Mouse (Mus musculus): ENCODE results near the gene Ttc9. TPM values are rescaled to one million over a fixed set of nuclear protein-coding genes. Genes with fewer than 3 reads are reported as not detected.

Gene Ttc9
- total RNA-seq, 1 experiment = 2.4 TPM

DNA sequence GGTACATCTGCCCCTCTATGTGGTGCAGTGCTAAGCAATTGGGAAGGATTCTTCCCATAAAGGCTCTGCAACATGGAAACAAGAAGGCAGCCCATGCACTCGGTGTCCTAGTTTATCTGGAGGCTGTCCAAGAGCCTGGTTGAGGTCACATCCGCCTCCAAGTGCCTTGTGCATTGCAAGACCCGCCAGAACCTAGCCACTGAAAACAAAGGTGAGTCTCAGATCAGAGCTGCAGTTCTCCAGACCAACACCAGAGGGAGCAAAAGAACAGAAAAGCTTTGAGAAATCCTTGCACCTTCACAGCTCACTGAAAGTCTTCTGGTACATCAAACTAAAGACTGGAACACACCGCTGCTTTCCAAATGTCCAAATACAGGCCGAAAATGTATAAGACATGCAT is 11.7 kb upstream of the Ttc9 start:
- no peak overlapping the region for H3K9ac ChIP-seq (ENCODE audit: insufficient read depth, low read depth, low read length, poor library complexity, severe bottlenecking)
- no peak overlapping the region for H3K4me3 ChIP-seq (ENCODE audit: insufficient read depth in 1 of 2, low read depth in 1 of 2, low read length in 2 of 2, poor library complexity in 1 of 2, severe bottlenecking in 1 of 2)
- DNase-seq (ENCODE audit: low read depth, low spot score) = peak; percentile 87
- no peak overlapping the region for H3K27ac ChIP-seq (ENCODE audit: insufficient read depth, low read depth, low read length, poor library complexity, severe bottlenecking)
- no peaks in the 10 kb centered on the region for H3K9me3 ChIP-seq (ENCODE audit: control insufficient read depth, insufficient read depth, low read depth, low read length)
- no peaks in the 10 kb centered on the region for H3K4me1 ChIP-seq (ENCODE audit: control insufficient read depth in 2 of 2, insufficient read depth in 2 of 2, low read length in 2 of 2, poor library complexity in 1 of 2)
- in situ Hi-C loops (cut with MboI; ENCODE audit: low sequenced_read_pairs in 2 of 2, unreplicated experiment in 2 of 2) = loop anchor here in 1 of 2 experiments (10.0 kb wide), 1 partner anchor 165 kb away; the partner anchor contains the start of gene Map3k9
- TF ChIP-seq ZNF384 (IDR thresholded peaks at IDR 0.05; ENCODE audit: low read depth, low read length) = no peak
- peak; percentile 81 for TF ChIP-seq ZC3H11A (IDR thresholded peaks at IDR 0.05; ENCODE audit: borderline replicate concordance, low read depth, low read length)
- H3K36me3 ChIP-seq (ENCODE audit: control insufficient read depth, insufficient read depth, low read length, poor library complexity, severe bottlenecking) = no peaks in the 10 kb centered on the region

GRCm38 (mm10) chr12:81623377-81623776 is 7.7 kb upstream of the Ttc9 start:
- Histone ChIP-seq H3K4me1 (ENCODE audit: control insufficient read depth in 2 of 2, insufficient read depth in 2 of 2, low read length in 2 of 2, poor library complexity in 1 of 2) (no peaks in the 10 kb centered on the region), H3K9ac (ENCODE audit: insufficient read depth, low read depth, low read length, poor library complexity, severe bottlenecking) (no peak overlapping the region), H3K4me3 (ENCODE audit: insufficient read depth in 1 of 2, low read depth in 1 of 2, low read length in 2 of 2, poor library complexity in 1 of 2, severe bottlenecking in 1 of 2) (no peak overlapping the region), H3K9me3 (ENCODE audit: control insufficient read depth, insufficient read depth, low read depth, low read length) (no peaks in the 10 kb centered on the region), H3K27ac (ENCODE audit: insufficient read depth, low read depth, low read length, poor library complexity, severe bottlenecking) (no peak overlapping the region), H3K36me3 (ENCODE audit: control insufficient read depth, insufficient read depth, low read length, poor library complexity, severe bottlenecking) (no peaks in the 10 kb centered on the region)
- in situ Hi-C loops (cut with MboI; ENCODE audit: low sequenced_read_pairs in 2 of 2, unreplicated experiment in 2 of 2) = no loop called here
- TF ChIP-seq HCFC1 (IDR thresholded peaks at IDR 0.05; ENCODE audit: borderline replicate concordance, insufficient read depth, low read length) (no peak), CHD2 (IDR thresholded peaks at IDR 0.05; ENCODE audit: low read depth, low read length) (no peak), ZC3H11A (IDR thresholded peaks at IDR 0.05; ENCODE audit: borderline replicate concordance, low read depth, low read length) (no peak), MAFK (IDR thresholded peaks at IDR 0.05; ENCODE audit: insufficient read depth, low read depth, low read length) (no peak), ZNF384 (IDR thresholded peaks at IDR 0.05; ENCODE audit: low read depth, low read length) (no peak)
- DNase-seq (ENCODE audit: low read depth, low spot score) = no peak

- H3K27ac ChIP-seq (ENCODE audit: insufficient read depth, low read depth, low read length, poor library complexity, severe bottlenecking) = no peak overlapping the region
- no peak for DNase-seq (ENCODE audit: low read depth, low spot score)
- TF ChIP-seq ZC3H11A (IDR thresholded peaks at IDR 0.05; ENCODE audit: borderline replicate concordance, low read depth, low read length) (no peak), HCFC1 (IDR thresholded peaks at IDR 0.05; ENCODE audit: borderline replicate concordance, insufficient read depth, low read length) (no peak), MAFK (IDR thresholded peaks at IDR 0.05; ENCODE audit: insufficient read depth, low read depth, low read length) (no peak), ZNF384 (IDR thresholded peaks at IDR 0.05; ENCODE audit: low read depth, low read length) (no peak), CHD2 (IDR thresholded peaks at IDR 0.05; ENCODE audit: low read depth, low read length) (no peak)
- in situ Hi-C loops (cut with MboI; ENCODE audit: low sequenced_read_pairs in 2 of 2, unreplicated experiment in 2 of 2) = no loop called here
- H3K4me3 ChIP-seq (ENCODE audit: insufficient read depth in 1 of 2, low read depth in 1 of 2, low read length in 2 of 2, poor library complexity in 1 of 2, severe bottlenecking in 1 of 2) = no peak overlapping the region
- H3K9me3 ChIP-seq (ENCODE audit: control insufficient read depth, insufficient read depth, low read depth, low read length) = no peaks in the 10 kb centered on the region
- H3K4me1 ChIP-seq (ENCODE audit: control insufficient read depth in 2 of 2, insufficient read depth in 2 of 2, low read length in 2 of 2, poor library complexity in 1 of 2) = no peaks in the 10 kb centered on the region
- H3K36me3 ChIP-seq (ENCODE audit: control insufficient read depth, insufficient read depth, low read length, poor library complexity, severe bottlenecking) = no peaks in the 10 kb centered on the region
- no peak overlapping the region for H3K9ac ChIP-seq (ENCODE audit: insufficient read depth, low read depth, low read length, poor library complexity, severe bottlenecking)
Measured at GRCm38 (mm10) chr12:81626226-81626861, 4.7 kb upstream of the Ttc9 start.

DNA sequence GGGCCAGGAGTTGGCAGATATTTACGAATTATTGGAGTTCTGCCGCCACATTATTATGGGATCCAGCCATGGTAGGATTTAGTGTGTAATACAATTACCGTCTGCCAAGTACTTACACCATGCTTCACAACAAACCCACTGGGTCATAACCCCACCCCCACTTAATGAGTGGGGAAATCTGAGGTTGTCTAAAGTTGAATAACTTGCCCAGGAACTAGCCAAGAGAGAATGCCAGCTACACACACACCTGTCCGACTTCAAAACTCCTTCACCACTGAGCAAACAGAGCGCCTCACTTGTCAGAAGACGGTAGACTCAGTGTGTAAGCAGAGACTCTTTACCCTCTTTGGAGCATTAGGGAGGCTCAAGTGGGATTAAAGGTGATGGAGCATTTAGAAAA is 3.6 kb upstream of the Ttc9 start:
- H3K4me1 ChIP-seq (ENCODE audit: control insufficient read depth in 2 of 2, insufficient read depth in 2 of 2, low read length in 2 of 2, poor library complexity in 1 of 2) = no peaks in the 10 kb centered on the region
- TF ChIP-seq MAFK (IDR thresholded peaks at IDR 0.05; ENCODE audit: insufficient read depth, low read depth, low read length) (no peak), ZNF384 (IDR thresholded peaks at IDR 0.05; ENCODE audit: low read depth, low read length) (no peak), CHD2 (IDR thresholded peaks at IDR 0.05; ENCODE audit: low read depth, low read length) (no peak), ZC3H11A (IDR thresholded peaks at IDR 0.05; ENCODE audit: borderline replicate concordance, low read depth, low read length) (no peak), HCFC1 (IDR thresholded peaks at IDR 0.05; ENCODE audit: borderline replicate concordance, insufficient read depth, low read length) (no peak)
- H3K9ac ChIP-seq (ENCODE audit: insufficient read depth, low read depth, low read length, poor library complexity, severe bottlenecking) = no peak overlapping the region
- DNase-seq (ENCODE audit: low read depth, low spot score) = no peak
- H3K36me3 ChIP-seq (ENCODE audit: control insufficient read depth, insufficient read depth, low read length, poor library complexity, severe bottlenecking) = no peaks in the 10 kb centered on the region
- H3K4me3 ChIP-seq (ENCODE audit: insufficient read depth in 1 of 2, low read depth in 1 of 2, low read length in 2 of 2, poor library complexity in 1 of 2, severe bottlenecking in 1 of 2) = no peak overlapping the region
- no peaks in the 10 kb centered on the region for H3K9me3 ChIP-seq (ENCODE audit: control insufficient read depth, insufficient read depth, low read depth, low read length)
- in situ Hi-C loops (cut with MboI; ENCODE audit: low sequenced_read_pairs in 2 of 2, unreplicated experiment in 2 of 2) = no loop called here
- H3K27ac ChIP-seq (ENCODE audit: insufficient read depth, low read depth, low read length, poor library complexity, severe bottlenecking) = no peak overlapping the region

DNA sequence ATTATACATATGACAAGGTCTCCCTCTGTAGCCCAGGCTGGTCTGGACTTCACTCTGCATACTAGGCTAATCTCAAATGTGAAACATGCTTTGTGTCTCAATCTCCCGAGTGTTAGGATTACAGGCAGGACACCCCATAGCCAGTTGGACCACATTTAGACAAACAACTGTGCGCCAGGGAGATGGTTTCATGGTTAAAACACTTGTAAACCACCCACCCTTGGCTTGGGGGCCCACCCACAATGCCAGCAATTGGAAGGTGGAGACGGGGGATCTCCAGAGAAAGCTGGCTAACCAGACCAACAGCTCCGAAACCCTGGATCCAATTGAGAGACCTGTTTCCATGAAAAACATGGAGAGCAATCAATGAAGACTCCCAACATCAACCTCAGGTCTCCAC is 3.0 kb upstream of the Ttc9 start:
- Histone ChIP-seq H3K4me3 (ENCODE audit: insufficient read depth in 1 of 2, low read depth in 1 of 2, low read length in 2 of 2, poor library complexity in 1 of 2, severe bottlenecking in 1 of 2) (no peak overlapping the region), H3K27ac (ENCODE audit: insufficient read depth, low read depth, low read length, poor library complexity, severe bottlenecking) (no peak overlapping the region), H3K9me3 (ENCODE audit: control insufficient read depth, insufficient read depth, low read depth, low read length) (no peaks in the 10 kb centered on the region), H3K9ac (ENCODE audit: insufficient read depth, low read depth, low read length, poor library complexity, severe bottlenecking) (no peak overlapping the region), H3K4me1 (ENCODE audit: control insufficient read depth in 2 of 2, insufficient read depth in 2 of 2, low read length in 2 of 2, poor library complexity in 1 of 2) (peaks cover 0 to 2% of the 10 kb centered on the region in 2 experiments; a peak in 1 of 4 replicates), H3K36me3 (ENCODE audit: control insufficient read depth, insufficient read depth, low read length, poor library complexity, severe bottlenecking) (no peaks in the 10 kb centered on the region)
- TF ChIP-seq MAFK (IDR thresholded peaks at IDR 0.05; ENCODE audit: insufficient read depth, low read depth, low read length) (no peak), CHD2 (IDR thresholded peaks at IDR 0.05; ENCODE audit: low read depth, low read length) (no peak), ZC3H11A (IDR thresholded peaks at IDR 0.05; ENCODE audit: borderline replicate concordance, low read depth, low read length) (no peak), HCFC1 (IDR thresholded peaks at IDR 0.05; ENCODE audit: borderline replicate concordance, insufficient read depth, low read length) (no peak), ZNF384 (IDR thresholded peaks at IDR 0.05; ENCODE audit: low read depth, low read length) (no peak)
- DNase-seq (ENCODE audit: low read depth, low spot score) = no peak
- in situ Hi-C loops (cut with MboI; ENCODE audit: low sequenced_read_pairs in 2 of 2, unreplicated experiment in 2 of 2) = no loop called here

All from ES-E14 (cell line).